Mouse (Mus musculus) neural tube, embryonic 12.5 days (tissue): ENCODE results near the gene Erg28. TPM values are rescaled to one million over a fixed set of nuclear protein-coding genes. Genes with fewer than 3 reads are reported as not detected.

Experiments
- ATAC-seq: fragments of 200-750 bp; cut with Nextera tagmentation; 2 replicates; pipeline ENCODE4 v1.8.0; 2017; ENCODE audit warnings: low read depth, mild to moderate bottlenecking, moderate TSS enrichment, moderate library complexity; ENCODE audit not compliant: low FRiP score
- H3K27ac ChIP-seq: fragments of 300-500 bp; sonication (generic); 2 replicates; pipeline ENCODE4 v1.5.1; 2016
- H3K27me3 ChIP-seq: fragments of 300-500 bp; sonication (generic); replicated peaks from 2 replicates; pipeline ENCODE4 v1.6.1; 2016; ENCODE audit warnings: mild to moderate bottlenecking
- H3K36me3 ChIP-seq: fragments of 300-500 bp; sonication (generic); 2 replicates; pipeline ENCODE4 v1.6.1; 2016; ENCODE audit warnings: mild to moderate bottlenecking
- H3K4me1 ChIP-seq: fragments of 300-500 bp; sonication (generic); 2 replicates; pipeline ENCODE4 v1.6.1; 2016
- H3K4me2 ChIP-seq: fragments of 300-500 bp; sonication (generic); replicated peaks from 2 replicates; pipeline ENCODE4 v1.6.1; 2016; ENCODE audit warnings: mild to moderate bottlenecking
- H3K4me3 ChIP-seq: fragments of 300-500 bp; sonication (generic); 2 replicates; pipeline ENCODE4 v1.5.1; 2016
- H3K9ac ChIP-seq: fragments of 300-500 bp; sonication (generic); 2 replicates; pipeline ENCODE4 v1.6.1; 2016; ENCODE audit warnings: mild to moderate bottlenecking
- H3K9me3 ChIP-seq: fragments of 300-500 bp; sonication (generic); 2 replicates; pipeline ENCODE4 v1.6.1; 2016; ENCODE audit warnings: mild to moderate bottlenecking
- WGBS: fragments of 180-500 bp; shearing (Covaris S2); methylation state at CpG from one replicate; pipeline ENCODE4 v1.1.7; 2016; 5-methylcytosine and 5-hydroxymethylcytosine counted together
- polyA plus RNA-seq: library from polyadenylated mRNA; unstranded; fragments of >200 nt; fragmentation: Nextera tagmentation; extraction: Ambion mirVana; gene quantifications from 2 replicates; pipeline ENCODE4 v1.2.1, GENCODE M21; 2016

Erg28 gene
- polyA plus RNA-seq, 1 experiment from 2014 or later, result 86.5 TPM

DNA sequence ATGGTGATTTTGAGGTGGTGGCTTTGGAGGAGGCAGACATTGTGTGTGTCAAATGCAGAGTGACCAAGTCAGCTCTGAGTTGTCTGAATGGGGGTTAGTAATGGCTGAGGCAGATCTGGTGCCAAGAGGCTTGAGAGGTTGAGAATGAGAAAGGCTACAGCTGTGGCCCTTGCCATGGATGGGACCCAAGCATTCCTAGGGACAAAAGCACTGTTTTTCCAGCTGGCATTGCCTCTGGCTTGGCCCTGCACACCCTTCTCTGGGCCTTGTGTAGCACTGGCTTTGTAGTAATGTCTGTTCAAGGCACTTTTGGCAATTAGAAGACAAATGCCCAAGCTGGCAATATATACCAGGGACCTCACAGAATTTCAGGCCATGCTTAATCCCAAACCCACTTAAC, 13.4 kb downstream of the Erg28 start:
- peaks cover 37% of the 10 kb centered on the region for H3K36me3 ChIP-seq
- H3K4me1 ChIP-seq, result no peaks in the 10 kb centered on the region
- no peak for ATAC-seq
- no peak overlapping the region for H3K4me2 ChIP-seq
- no peak overlapping the region for H3K9ac ChIP-seq
- H3K4me3 ChIP-seq, result no peak overlapping the region
- no peak overlapping the region for H3K27ac ChIP-seq
- H3K9me3 ChIP-seq, result no peaks in the 10 kb centered on the region
- no peaks in the 10 kb centered on the region for H3K27me3 ChIP-seq

DNA sequence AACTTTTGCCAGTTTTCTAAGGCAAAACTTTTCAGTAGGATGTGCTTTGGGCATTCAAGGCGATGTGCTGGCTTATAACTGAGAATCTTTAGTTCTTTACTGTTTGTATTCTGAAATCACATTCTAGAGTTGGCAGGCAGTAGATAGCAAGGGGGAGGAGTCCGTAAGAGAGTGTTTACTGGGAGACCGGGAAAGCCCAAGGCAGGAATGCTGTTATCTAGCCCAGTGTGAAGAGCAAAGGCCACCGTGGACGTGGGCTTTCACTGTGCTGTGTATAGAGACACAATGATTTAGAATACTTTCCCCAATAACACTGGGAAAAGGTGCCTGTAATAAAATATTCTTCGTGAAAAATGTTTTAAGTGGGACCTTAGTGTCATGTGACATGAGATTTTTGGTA, 14.6 kb downstream of the Erg28 start:
- Histone ChIP-seq H3K36me3 (peaks cover 27% of the 10 kb centered on the region), H3K4me2 (no peak overlapping the region), H3K27me3 (no peaks in the 10 kb centered on the region), H3K27ac (no peak overlapping the region), H3K4me1 (no peaks in the 10 kb centered on the region), H3K9me3 (no peaks in the 10 kb centered on the region), H3K9ac (no peak overlapping the region), H3K4me3 (no peak overlapping the region)
- ATAC-seq, result no peak
- WGBS, result 79% methylated on average over 6 of the region's 6 CpGs

DNA sequence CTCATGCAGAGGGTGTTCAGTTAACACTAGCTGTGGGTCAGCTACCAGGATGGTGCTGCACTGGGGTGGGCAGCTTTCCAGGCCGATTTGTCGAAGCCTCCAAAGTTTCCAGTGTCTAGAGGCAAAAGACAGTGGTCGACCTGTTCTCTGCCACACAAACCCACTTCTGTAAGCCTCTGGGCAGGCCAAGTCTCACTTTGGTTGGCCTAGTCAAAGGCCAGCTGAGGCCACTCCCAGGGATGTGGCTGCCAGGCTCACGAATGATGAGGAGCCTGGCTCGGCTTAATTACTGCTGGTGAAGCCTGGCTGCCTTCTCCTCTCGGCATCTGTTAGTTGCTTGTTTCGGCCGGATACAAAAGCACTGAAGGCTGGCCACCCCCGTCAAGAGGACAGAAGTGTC, 24.3 kb downstream of the Erg28 start:
- Histone ChIP-seq H3K4me1 (no peaks in the 10 kb centered on the region), H3K4me3 (no peak overlapping the region), H3K36me3 (no peaks in the 10 kb centered on the region), H3K9ac (no peak overlapping the region), H3K9me3 (no peaks in the 10 kb centered on the region), H3K27ac (no peak overlapping the region), H3K27me3 (no peaks in the 10 kb centered on the region), H3K4me2 (no peak overlapping the region)
- ATAC-seq, result no peak
- WGBS, result 58% methylated on average over 9 of the region's 9 CpGs

DNA sequence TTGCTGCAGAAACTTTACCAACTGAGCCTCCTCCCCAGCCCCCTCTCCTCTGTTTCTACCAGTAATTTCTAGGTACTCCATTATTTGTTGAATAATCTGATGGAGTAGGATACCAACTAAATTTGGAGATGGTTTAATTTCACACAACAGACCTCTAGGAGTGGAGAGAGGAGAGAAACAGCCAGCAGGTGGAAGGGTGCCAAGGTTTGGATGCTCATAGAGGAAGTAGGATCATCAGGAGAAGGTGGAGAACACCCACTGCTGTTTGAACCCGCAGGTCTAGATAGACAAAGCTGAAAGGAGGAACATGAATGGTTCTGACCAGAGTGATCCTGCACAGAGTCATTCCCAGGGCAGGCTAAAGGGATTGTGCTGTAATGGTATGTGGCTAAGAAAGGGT, 28.8 kb downstream of the Erg28 start:
- H3K9me3 ChIP-seq, result no peaks in the 10 kb centered on the region
- no peak overlapping the region for H3K4me3 ChIP-seq
- 76% methylated on average over 1 of the region's 1 CpGs for WGBS
- H3K36me3 ChIP-seq, result no peaks in the 10 kb centered on the region
- H3K27ac ChIP-seq, result no peak overlapping the region
- no peaks in the 10 kb centered on the region for H3K27me3 ChIP-seq
- H3K4me2 ChIP-seq, result no peak overlapping the region
- H3K9ac ChIP-seq, result no peak overlapping the region
- H3K4me1 ChIP-seq, result no peaks in the 10 kb centered on the region
- no peak for ATAC-seq

DNA sequence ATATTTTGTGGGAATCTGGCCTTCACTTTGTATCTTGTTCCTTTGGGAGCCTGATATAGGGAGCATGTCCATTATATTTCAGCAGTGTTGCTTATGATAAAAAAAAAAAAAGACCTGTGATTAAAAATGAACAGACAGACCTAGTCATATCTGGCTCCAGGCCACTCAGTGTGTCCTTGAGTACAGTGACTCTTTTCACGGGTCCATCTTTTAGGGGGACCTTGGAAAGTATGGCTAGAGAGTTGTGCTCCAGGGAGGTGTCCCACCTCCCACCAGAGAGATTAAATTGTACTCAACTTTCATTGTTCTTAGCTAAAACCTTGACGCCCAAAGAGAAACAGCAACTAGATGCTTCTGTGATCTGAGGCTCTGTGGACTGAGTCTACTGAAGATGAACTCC, 30.3 kb downstream of the Erg28 start:
- Histone ChIP-seq H3K4me3 (no peak overlapping the region), H3K4me1 (no peaks in the 10 kb centered on the region), H3K36me3 (no peaks in the 10 kb centered on the region), H3K27me3 (no peaks in the 10 kb centered on the region), H3K27ac (no peak overlapping the region), H3K9me3 (no peaks in the 10 kb centered on the region), H3K4me2 (no peak overlapping the region), H3K9ac (no peak overlapping the region)
- 85% methylated on average over 2 of the region's 2 CpGs for WGBS
- ATAC-seq, result no peak

GRCm38 (mm10) chr12:85792821-85793346, 31.5 kb downstream of the Erg28 start:
- H3K9ac ChIP-seq, result no peak overlapping the region
- WGBS, result 73% methylated on average over 6 of the region's 6 CpGs
- no peaks in the 10 kb centered on the region for H3K27me3 ChIP-seq
- H3K4me3 ChIP-seq, result no peak overlapping the region
- H3K9me3 ChIP-seq, result no peaks in the 10 kb centered on the region
- no peak for ATAC-seq
- H3K4me1 ChIP-seq, result no peaks in the 10 kb centered on the region
- H3K27ac ChIP-seq, result no peak overlapping the region
- no peaks in the 10 kb centered on the region for H3K36me3 ChIP-seq
- no peak overlapping the region for H3K4me2 ChIP-seq

GRCm38 (mm10) chr12:85792158-85792557, 32.2 kb downstream of the Erg28 start:
- H3K27ac ChIP-seq, result no peak overlapping the region
- no peak overlapping the region for H3K9ac ChIP-seq
- no peaks in the 10 kb centered on the region for H3K27me3 ChIP-seq
- H3K4me2 ChIP-seq, result no peak overlapping the region
- WGBS, result 85% methylated on average over 4 of the region's 4 CpGs
- H3K36me3 ChIP-seq, result no peaks in the 10 kb centered on the region
- H3K9me3 ChIP-seq, result no peaks in the 10 kb centered on the region
- H3K4me3 ChIP-seq, result no peak overlapping the region
- no peak for ATAC-seq
- no peaks in the 10 kb centered on the region for H3K4me1 ChIP-seq

- no peaks in the 10 kb centered on the region for H3K36me3 ChIP-seq
- no peak overlapping the region for H3K9ac ChIP-seq
- no peak overlapping the region for H3K27ac ChIP-seq
- H3K4me2 ChIP-seq, result no peak overlapping the region
- ATAC-seq, result no peak
- WGBS, result 61% methylated on average over 19 of the region's 19 CpGs
- no peak overlapping the region for H3K4me3 ChIP-seq
- no peaks in the 10 kb centered on the region for H3K27me3 ChIP-seq
- H3K9me3 ChIP-seq, result no peaks in the 10 kb centered on the region
- H3K4me1 ChIP-seq, result no peaks in the 10 kb centered on the region
These were observed 39.2 kb downstream of the Erg28 start for GRCm38 (mm10) chr12:85784916-85785815.

DNA sequence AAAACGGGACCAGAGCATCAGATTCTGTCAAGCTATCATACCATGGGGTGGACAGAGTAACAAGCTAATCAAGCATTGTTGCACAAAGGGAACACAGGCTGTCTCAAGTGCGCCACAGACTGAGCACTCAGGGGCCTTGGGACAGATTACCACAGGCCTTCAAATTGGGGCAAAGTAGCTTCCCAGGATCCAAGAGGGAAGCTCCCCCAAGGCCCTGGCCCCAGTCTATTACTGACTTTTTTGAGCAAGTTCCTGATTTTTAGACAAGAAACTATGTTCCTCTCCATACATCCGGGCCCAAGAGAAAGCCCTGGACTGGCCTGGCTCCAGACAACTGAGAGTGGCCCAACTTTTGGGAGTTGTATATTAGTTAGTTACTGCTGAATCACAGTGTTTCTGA, 42.7 kb downstream of the Erg28 start:
- H3K9ac ChIP-seq, result no peak overlapping the region
- WGBS, result 92% methylated on average over 3 of the region's 3 CpGs
- ATAC-seq, result no peak

DNA sequence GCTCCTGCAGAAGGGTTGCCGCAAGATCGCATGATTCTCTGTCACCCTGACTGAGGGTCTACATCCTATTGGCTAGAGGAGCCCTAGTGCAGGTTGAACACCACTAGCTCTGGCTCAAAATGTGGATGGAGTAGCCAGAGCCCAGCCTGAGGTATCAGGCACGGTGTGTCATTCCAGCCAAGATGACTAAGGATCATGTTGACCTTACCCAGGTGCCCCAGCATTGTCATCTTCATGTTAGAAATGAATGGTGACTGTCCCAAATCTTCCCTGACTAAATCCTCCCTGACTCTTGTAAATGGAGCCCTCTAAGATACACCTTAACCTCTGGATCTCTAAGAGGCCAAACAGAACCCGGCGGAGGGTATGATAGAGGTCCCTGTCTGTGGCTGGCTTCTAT, 44.6 kb downstream of the Erg28 start:
- Histone ChIP-seq H3K36me3 (no peaks in the 10 kb centered on the region), H3K27me3 (no peaks in the 10 kb centered on the region), H3K27ac (no peak overlapping the region), H3K4me2 (no peak overlapping the region), H3K4me1 (no peaks in the 10 kb centered on the region), H3K9me3 (no peaks in the 10 kb centered on the region), H3K4me3 (no peak overlapping the region), H3K9ac (no peak overlapping the region)
- no peak for ATAC-seq
- 94% methylated on average over 5 of the region's 5 CpGs for WGBS

More for the DNA sequence above, 42.7 kb downstream of the Erg28 start:
- H3K9me3 ChIP-seq, result no peaks in the 10 kb centered on the region
- H3K4me1 ChIP-seq, result no peaks in the 10 kb centered on the region
- H3K27me3 ChIP-seq, result no peaks in the 10 kb centered on the region
- H3K4me3 ChIP-seq, result no peak overlapping the region
- no peak overlapping the region for H3K4me2 ChIP-seq
- H3K27ac ChIP-seq, result no peak overlapping the region
- H3K36me3 ChIP-seq, result no peaks in the 10 kb centered on the region

DNA sequence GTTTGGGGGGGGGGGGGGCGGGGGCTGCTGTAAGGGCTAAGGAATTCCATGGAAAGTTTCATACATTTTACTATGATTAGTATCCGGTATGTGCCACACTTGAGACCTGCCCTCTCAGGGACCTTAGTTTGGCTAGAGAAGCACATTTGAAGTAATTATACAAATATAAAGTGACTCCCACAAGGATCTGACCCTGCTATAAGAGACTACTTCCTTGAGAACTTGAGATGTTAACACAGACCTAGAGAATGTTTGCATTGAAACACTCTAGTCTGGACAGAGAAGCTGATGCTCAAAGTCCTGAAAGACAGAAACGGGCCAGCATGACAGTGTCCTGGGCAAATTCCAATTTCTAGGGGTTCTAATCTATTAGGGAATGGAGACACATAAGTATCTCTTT, 45.4 kb downstream of the Erg28 start:
- Histone ChIP-seq H3K4me2 (no peak overlapping the region), H3K9me3 (no peaks in the 10 kb centered on the region), H3K27me3 (no peaks in the 10 kb centered on the region), H3K9ac (no peak overlapping the region), H3K36me3 (no peaks in the 10 kb centered on the region), H3K27ac (no peak overlapping the region), H3K4me1 (no peaks in the 10 kb centered on the region), H3K4me3 (no peak overlapping the region)
- 86% methylated on average over 3 of the region's 3 CpGs for WGBS
- ATAC-seq, result no peak

GRCm38 (mm10) chr12:85771356-85771755, 53.0 kb downstream of the Erg28 start:
- no peak overlapping the region for H3K9ac ChIP-seq
- ATAC-seq, result no peak
- no peaks in the 10 kb centered on the region for H3K36me3 ChIP-seq
- no peaks in the 10 kb centered on the region for H3K4me1 ChIP-seq
- H3K27me3 ChIP-seq, result no peaks in the 10 kb centered on the region
- no peak overlapping the region for H3K4me2 ChIP-seq
- 83% methylated on average over 3 of the region's 3 CpGs for WGBS
- no peak overlapping the region for H3K27ac ChIP-seq
- H3K4me3 ChIP-seq, result no peak overlapping the region
- H3K9me3 ChIP-seq, result 0 out of 2 replicates have a peak, but pooled peaks cover 4% of the 10 kb centered on the region

DNA sequence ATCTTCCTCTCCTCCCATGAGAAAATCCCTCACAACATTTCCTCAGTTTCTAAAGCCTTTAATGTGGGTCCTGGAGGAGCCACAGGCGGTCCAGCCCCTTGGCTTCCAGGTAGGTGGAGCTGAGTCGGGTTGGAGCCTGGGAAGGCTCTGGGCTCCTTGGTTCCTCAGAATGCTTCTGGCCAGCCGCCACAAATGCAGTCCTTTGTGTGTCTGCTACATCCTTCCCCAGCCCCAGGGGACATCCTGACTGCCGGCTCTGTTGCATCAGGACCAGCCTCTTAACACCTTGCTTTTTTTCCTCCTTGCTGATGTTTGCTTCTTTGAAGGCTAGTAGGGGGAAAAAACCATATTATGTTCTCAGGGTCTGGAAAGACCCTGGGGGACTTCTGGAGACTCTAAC, 56.6 kb downstream of the Erg28 start:
- no peak for ATAC-seq
- 54% methylated on average over 4 of the region's 4 CpGs for WGBS
- H3K9me3 ChIP-seq, result no peaks in the 10 kb centered on the region

More for the DNA sequence above, 56.6 kb downstream of the Erg28 start:
- Histone ChIP-seq H3K36me3 (no peaks in the 10 kb centered on the region), H3K4me3 (no peak overlapping the region), H3K27me3 (no peaks in the 10 kb centered on the region), H3K4me2 (no peak overlapping the region), H3K9ac (no peak overlapping the region), H3K4me1 (no peaks in the 10 kb centered on the region), H3K27ac (no peak overlapping the region)
